Mouse (Mus musculus): ENCODE data around the gene Prn. TPM values are rescaled to one million over a fixed set of nuclear protein-coding genes. Genes with fewer than 3 reads are reported as not detected.

Gene Prn
- polyA plus RNA-seq, 1 experiment = 0.06 TPM

DNA sequence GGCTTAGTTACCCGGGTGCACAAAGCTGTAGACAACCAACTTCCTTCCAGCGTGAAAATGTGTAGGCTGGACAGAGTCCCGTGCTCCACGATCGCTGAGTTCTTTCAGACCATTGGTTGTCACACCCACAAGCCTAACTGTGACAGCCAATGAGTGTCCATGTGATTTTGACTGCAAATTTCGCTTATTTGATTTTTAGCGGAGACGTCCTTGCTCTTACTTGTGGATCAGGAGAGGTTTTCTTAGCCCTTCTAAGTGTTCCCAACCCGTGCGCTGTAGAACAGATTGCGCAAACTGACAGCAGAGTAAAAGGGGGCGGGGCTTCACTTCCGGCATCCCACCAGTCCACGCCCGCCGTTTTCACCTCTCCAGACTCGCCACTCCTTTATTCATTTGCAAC is 45.5 kb downstream of the Prn start:
- H3K36me3 ChIP-seq (ENCODE audit: control insufficient read depth, insufficient read depth, low read length) = no peaks in the 10 kb centered on the region
- peaks cover 12% of the 10 kb centered on the region for H3K4me1 ChIP-seq (ENCODE audit: control insufficient read depth, insufficient read depth, low read length)
- peak overlapping the region; percentile 56; the same call in 1 of the 2 replicates for H3K27ac ChIP-seq (ENCODE audit: control insufficient read depth, insufficient read depth, low read depth, low read length)
- no peaks in the 10 kb centered on the region for H3K27me3 ChIP-seq (ENCODE audit: control insufficient read depth, insufficient read depth, low read length)
- no peak for TF ChIP-seq POLR2A (IDR thresholded peaks at IDR 0.05; ENCODE audit: control insufficient read depth, low read depth, low read length)
- no peak for TF ChIP-seq CTCF (IDR thresholded peaks at IDR 0.05; ENCODE audit: control insufficient read depth, insufficient read depth, insufficient replicate concordance, low read depth, low read length)
- peak overlapping the region; percentile 26; the same call in 1 of the 2 replicates for H3K4me3 ChIP-seq (ENCODE audit: control insufficient read depth, low read depth, low read length)

DNA sequence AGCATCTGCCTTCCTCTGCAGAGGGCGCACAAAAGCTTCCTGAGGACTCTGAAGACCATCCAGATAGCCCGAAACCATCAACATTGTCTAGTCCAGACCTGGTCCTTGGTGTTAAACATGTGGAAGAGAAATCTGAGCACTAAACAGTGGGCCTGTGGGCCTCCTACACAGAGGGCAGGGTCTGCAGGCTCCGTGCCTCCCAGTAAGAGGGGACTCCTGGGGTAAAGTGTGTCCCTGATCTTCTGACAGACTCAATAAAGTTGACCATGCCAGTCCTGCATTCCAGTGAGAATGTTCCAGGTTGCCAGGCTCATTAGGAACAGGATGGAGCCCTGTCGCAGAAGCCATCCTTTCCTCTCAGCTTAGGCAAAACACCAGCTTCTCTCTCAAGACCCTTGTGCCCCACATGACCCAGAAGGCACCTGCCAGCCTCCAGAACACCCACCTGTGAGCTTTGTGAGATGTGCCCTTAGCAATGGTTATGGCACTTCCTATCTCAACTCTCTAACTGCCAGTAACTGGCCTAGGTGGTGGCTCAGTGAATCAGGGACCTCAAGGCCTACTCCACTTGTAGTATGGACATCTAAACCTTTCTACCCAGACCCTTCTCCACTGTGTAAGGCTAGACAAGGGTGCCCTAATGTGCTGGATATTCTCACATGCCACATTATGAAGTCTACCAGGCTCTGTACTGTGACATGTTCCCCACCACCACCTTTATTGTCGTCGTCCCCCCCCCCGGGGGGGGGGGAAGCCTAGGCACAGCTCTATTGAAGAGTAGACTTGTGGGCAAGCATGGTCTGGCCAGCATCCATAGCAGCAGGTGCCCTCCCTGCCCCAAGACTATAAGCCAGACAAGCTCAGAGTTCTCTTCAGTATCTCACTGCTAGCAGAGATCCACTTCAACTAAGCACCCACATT is 46.8 kb downstream of the Prn start:
- peaks cover 8% of the 10 kb centered on the region for H3K4me1 ChIP-seq (ENCODE audit: control insufficient read depth, insufficient read depth, low read length)
- H3K36me3 ChIP-seq (ENCODE audit: control insufficient read depth, insufficient read depth, low read length) = no peaks in the 10 kb centered on the region

DNA sequence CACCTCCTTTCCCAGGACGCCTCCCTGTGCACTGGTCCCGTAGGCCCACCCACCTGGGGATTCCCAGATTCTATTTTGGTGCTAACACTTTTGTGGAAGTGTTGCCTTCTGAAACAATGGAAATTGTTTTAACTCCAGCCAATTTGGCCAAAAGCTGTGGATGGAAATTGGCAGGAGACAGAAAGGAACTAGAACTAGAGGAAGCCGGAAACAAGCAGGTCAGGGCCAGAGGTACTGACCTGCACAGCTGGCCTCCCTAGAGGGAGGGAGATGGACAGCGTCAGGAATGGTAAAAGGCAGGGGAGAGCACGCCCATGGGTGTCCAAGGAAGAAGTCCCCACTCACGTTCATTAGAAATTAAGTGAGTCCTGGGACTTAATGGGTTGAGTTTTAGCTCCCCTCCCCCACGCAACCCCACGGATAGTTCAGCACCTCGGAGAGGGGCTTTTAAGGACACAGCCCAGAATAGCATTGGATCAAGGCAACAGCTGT is 48.0 kb downstream of the Prn start:
- no peak for TF ChIP-seq POLR2A (IDR thresholded peaks at IDR 0.05; ENCODE audit: control insufficient read depth, low read depth, low read length)
- TF ChIP-seq CTCF (IDR thresholded peaks at IDR 0.05; ENCODE audit: control insufficient read depth, insufficient read depth, insufficient replicate concordance, low read depth, low read length) = no peak

More for the DNA sequence above, 46.8 kb downstream of the Prn start:
- H3K27ac ChIP-seq (ENCODE audit: control insufficient read depth, insufficient read depth, low read depth, low read length) = no peak overlapping the region
- no peak for TF ChIP-seq POLR2A (IDR thresholded peaks at IDR 0.05; ENCODE audit: control insufficient read depth, low read depth, low read length)
- no peak for TF ChIP-seq CTCF (IDR thresholded peaks at IDR 0.05; ENCODE audit: control insufficient read depth, insufficient read depth, insufficient replicate concordance, low read depth, low read length)
- no peak overlapping the region for H3K4me3 ChIP-seq (ENCODE audit: control insufficient read depth, low read depth, low read length)
- no peaks in the 10 kb centered on the region for H3K27me3 ChIP-seq (ENCODE audit: control insufficient read depth, insufficient read depth, low read length)

DNA sequence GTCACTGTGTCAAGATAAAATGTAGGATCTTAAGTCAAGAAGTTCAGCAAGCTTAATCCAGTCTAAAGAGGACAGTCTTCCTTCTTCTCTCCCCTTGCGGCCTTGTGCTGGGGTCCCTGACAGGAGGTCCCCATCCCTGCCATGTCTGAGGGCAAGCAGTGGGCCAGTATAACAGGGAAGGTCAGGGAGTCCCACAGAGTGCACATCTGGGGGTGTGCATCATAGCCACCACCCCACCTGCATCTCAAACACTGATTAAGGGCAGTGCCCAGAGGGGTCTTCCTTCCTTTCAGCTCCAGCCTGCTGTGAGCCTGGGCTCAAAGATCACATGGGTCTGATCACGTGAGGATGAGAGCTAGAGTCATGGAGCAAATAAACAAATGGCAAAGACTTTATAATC is 51.9 kb downstream of the Prn start:
- Histone ChIP-seq H3K27me3 (ENCODE audit: control insufficient read depth, insufficient read depth, low read length) (no peaks in the 10 kb centered on the region), H3K36me3 (ENCODE audit: control insufficient read depth, insufficient read depth, low read length) (no peaks in the 10 kb centered on the region), H3K4me1 (ENCODE audit: control insufficient read depth, insufficient read depth, low read length) (no peaks in the 10 kb centered on the region), H3K4me3 (ENCODE audit: control insufficient read depth, low read depth, low read length) (no peak overlapping the region), H3K27ac (ENCODE audit: control insufficient read depth, insufficient read depth, low read depth, low read length) (no peak overlapping the region)
- TF ChIP-seq CTCF (IDR thresholded peaks at IDR 0.05; ENCODE audit: control insufficient read depth, insufficient read depth, insufficient replicate concordance, low read depth, low read length) (no peak), POLR2A (IDR thresholded peaks at IDR 0.05; ENCODE audit: control insufficient read depth, low read depth, low read length) (no peak)

More for the DNA sequence above, 48.0 kb downstream of the Prn start:
- H3K4me1 ChIP-seq (ENCODE audit: control insufficient read depth, insufficient read depth, low read length) = peaks cover 8% of the 10 kb centered on the region
- H3K4me3 ChIP-seq (ENCODE audit: control insufficient read depth, low read depth, low read length) = no peak overlapping the region
- H3K36me3 ChIP-seq (ENCODE audit: control insufficient read depth, insufficient read depth, low read length) = no peaks in the 10 kb centered on the region
- no peak overlapping the region for H3K27ac ChIP-seq (ENCODE audit: control insufficient read depth, insufficient read depth, low read depth, low read length)
- H3K27me3 ChIP-seq (ENCODE audit: control insufficient read depth, insufficient read depth, low read length) = no peaks in the 10 kb centered on the region

DNA sequence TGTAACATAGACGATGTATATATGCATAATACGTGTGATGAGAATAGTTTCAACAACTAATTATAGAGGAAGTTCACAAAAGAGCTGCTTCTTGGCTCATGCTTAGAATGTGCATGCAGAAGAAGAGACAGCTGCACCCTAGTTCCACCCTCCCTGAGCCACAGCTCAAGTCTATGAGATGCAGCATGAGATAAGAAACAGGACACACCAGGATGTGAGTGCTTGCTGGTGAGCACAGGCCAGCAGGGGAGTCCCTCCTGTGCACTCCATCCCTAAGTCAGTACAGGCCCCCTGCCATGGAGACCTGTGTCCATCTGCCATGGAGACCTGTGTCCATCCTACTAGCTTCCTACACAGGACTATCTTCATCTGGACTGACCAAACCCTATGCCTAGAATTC is 60.8 kb downstream of the Prn start:
- Histone ChIP-seq H3K4me3 (ENCODE audit: control insufficient read depth, low read depth, low read length) (no peak overlapping the region), H3K4me1 (ENCODE audit: control insufficient read depth, insufficient read depth, low read length) (no peaks in the 10 kb centered on the region), H3K27ac (ENCODE audit: control insufficient read depth, insufficient read depth, low read depth, low read length) (no peak overlapping the region), H3K36me3 (ENCODE audit: control insufficient read depth, insufficient read depth, low read length) (no peaks in the 10 kb centered on the region), H3K27me3 (ENCODE audit: control insufficient read depth, insufficient read depth, low read length) (no peaks in the 10 kb centered on the region)
- TF ChIP-seq POLR2A (IDR thresholded peaks at IDR 0.05; ENCODE audit: control insufficient read depth, low read depth, low read length) (no peak), CTCF (IDR thresholded peaks at IDR 0.05; ENCODE audit: control insufficient read depth, insufficient read depth, insufficient replicate concordance, low read depth, low read length) (no peak)

DNA sequence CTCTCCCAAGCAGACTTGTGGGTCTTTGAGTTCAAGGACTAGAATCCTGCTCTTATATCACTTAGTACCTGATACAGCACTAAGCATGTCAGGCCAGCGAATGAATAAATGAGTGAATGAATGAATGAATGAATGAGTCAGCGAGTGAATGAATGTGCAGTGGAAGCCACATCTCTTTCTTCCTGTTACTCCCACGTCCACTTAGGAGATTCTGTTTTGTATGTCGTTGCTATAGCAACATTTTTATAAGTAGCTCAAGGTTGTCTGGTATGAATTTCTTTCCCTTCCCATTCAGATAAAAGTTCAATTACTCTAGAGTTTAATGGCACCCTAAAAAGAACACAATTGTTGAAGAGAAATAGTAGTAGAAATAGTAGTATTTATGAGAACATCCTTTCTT is 61.3 kb downstream of the Prn start:
- H3K4me3 ChIP-seq (ENCODE audit: control insufficient read depth, low read depth, low read length) = no peak overlapping the region
- TF ChIP-seq CTCF (IDR thresholded peaks at IDR 0.05; ENCODE audit: control insufficient read depth, insufficient read depth, insufficient replicate concordance, low read depth, low read length) (no peak), POLR2A (IDR thresholded peaks at IDR 0.05; ENCODE audit: control insufficient read depth, low read depth, low read length) (no peak)
- no peaks in the 10 kb centered on the region for H3K4me1 ChIP-seq (ENCODE audit: control insufficient read depth, insufficient read depth, low read length)
- no peak overlapping the region for H3K27ac ChIP-seq (ENCODE audit: control insufficient read depth, insufficient read depth, low read depth, low read length)
- H3K27me3 ChIP-seq (ENCODE audit: control insufficient read depth, insufficient read depth, low read length) = no peaks in the 10 kb centered on the region
- no peaks in the 10 kb centered on the region for H3K36me3 ChIP-seq (ENCODE audit: control insufficient read depth, insufficient read depth, low read length)

DNA sequence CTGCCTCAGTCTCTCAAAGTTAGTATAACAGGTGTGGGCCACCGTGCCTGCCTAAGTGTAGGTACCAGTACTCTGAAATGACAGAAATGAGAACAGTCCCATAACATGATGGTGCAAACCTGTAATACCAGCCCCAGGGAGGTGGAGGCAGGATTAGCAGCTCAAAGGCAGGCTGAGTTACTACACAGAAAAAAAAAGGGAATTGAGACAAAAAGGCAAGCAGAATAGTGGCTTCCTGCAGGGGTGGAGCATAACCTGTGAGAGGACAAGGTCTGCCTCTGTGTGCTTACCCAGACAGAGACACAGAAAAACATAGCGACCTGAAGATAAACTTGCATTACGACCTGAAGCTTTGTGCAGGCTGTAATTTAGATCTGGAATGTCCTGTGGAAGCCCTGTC is 66.9 kb downstream of the Prn start:
- Histone ChIP-seq H3K36me3 (ENCODE audit: control insufficient read depth, insufficient read depth, low read length) (no peaks in the 10 kb centered on the region), H3K4me1 (ENCODE audit: control insufficient read depth, insufficient read depth, low read length) (no peaks in the 10 kb centered on the region), H3K27ac (ENCODE audit: control insufficient read depth, insufficient read depth, low read depth, low read length) (no peak overlapping the region), H3K4me3 (ENCODE audit: control insufficient read depth, low read depth, low read length) (no peak overlapping the region), H3K27me3 (ENCODE audit: control insufficient read depth, insufficient read depth, low read length) (no peaks in the 10 kb centered on the region)
- TF ChIP-seq CTCF (IDR thresholded peaks at IDR 0.05; ENCODE audit: control insufficient read depth, insufficient read depth, insufficient replicate concordance, low read depth, low read length) = no peak
- no peak for TF ChIP-seq POLR2A (IDR thresholded peaks at IDR 0.05; ENCODE audit: control insufficient read depth, low read depth, low read length)
